ENCODE assay signal across 8 mouse cellular contexts in the genomic region with DNA sequence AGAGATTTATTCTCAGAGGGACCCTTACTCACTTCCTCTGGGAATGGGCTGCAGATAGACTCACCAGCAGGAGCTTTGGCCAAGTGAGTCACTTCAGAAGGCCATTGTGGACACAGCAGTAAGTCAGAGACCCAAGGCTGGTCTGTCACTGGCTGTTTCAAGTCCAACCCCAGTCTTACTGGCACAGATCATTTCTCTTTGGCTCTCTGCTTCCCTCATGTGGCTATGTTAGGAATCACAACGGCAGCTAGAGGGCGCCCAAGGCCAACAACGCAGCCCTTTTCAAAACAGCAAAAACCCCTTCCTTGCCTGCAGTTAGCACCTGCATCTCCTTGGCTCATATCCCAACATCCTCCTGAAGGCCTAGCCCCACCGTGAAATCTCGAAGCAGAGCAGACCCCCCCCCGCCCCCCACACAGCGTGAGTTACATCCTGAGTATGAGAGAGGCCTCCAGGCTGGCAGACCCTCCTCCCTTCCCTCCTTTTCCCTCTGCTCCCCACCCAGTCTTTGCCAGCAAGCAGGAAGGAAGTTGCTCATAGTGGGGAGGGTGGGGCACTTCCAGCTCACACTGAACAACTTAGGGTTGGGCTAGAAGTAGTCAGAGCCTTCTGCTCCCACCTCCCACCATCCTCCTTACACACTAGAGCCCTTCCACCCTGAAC. TPM values are rescaled to one million over a fixed set of nuclear protein-coding genes. Genes with fewer than 3 reads are reported as not detected.
DNase-seq lines count a peak whose midpoint lies in the region; ATAC-seq and TF ChIP-seq lines count a peak whose summit lies in the region.

No protein-coding gene starts in this region.

- H3K9me3 ChIP-seq in hindbrain, postnatal 0 days (ENCODE audit: low read length): no peaks in the 10 kb centered on the region

- H3K4me1 ChIP-seq in hindbrain, postnatal 0 days (ENCODE audit: insufficient read depth, low read length): no peaks in the 10 kb centered on the region

- H3K4me3 ChIP-seq in hindbrain, postnatal 0 days (ENCODE audit: low read length): no peak overlapping the region

- no peaks in the 10 kb centered on the region for H3K27me3 ChIP-seq in hindbrain, postnatal 0 days (ENCODE audit: insufficient read depth, low read length)

- ATAC-seq in hindbrain, postnatal 0 days: peak; percentile 73
- ATAC-seq in megakaryocyte, adult 5-6 weeks (ENCODE audit: poor library complexity, severe bottlenecking): peak; percentile 88

- no peaks in the 10 kb centered on the region for H3K36me3 ChIP-seq in hindbrain, postnatal 0 days (ENCODE audit: insufficient read depth, low read length)

- H3K4me2 ChIP-seq in hindbrain, postnatal 0 days (ENCODE audit: low read depth, low read length): no peak overlapping the region

- WGBS in hindbrain, postnatal 0 days: 0% methylated on average over 7 of the region's 7 CpGs

- no peak overlapping the region for H3K27ac ChIP-seq in hindbrain, postnatal 0 days

- TF ChIP-seq CTCF in hindbrain, postnatal 0 days (IDR thresholded peaks at IDR 0.05; ENCODE audit: low read depth): peak; percentile 99

- peak; percentile 73 for DNase-seq in T-cell, adult 2 months (ENCODE audit: low spot score)
- DNase-seq in cerebellum, postnatal 25 days: peak; percentile 89 to 91
- DNase-seq in gastrocnemius, adult 8-10 months (ENCODE audit: low spot score in 2 of 2): peak; percentile 43 to 46
- DNase-seq in hindbrain, postnatal 0 days (ENCODE audit: low spot score): peak; percentile 89
- peak; percentile 85 to 90 for DNase-seq in left cerebral cortex, adult 18-20 months (ENCODE audit: low spot score in 2 of 2)
- DNase-seq in right cerebral cortex, postnatal 14 days: peak; percentile 81
- peak; percentile 66 to 82 for DNase-seq in urinary bladder, postnatal 4 days (ENCODE audit: low spot score in 2 of 2)

- no peak overlapping the region for H3K9ac ChIP-seq in hindbrain, postnatal 0 days (replicated peaks; ENCODE audit: low read length)

RNA-seq across cellular contexts. Expression of a gene that starts 3.7 kb away (rescaled TPM):
- total RNA-seq in gastrocnemius, adult 8-10 months (2022): 1 to 10 TPM; 3.2 to 5.8 (median 4.0) TPM
- 8.7 and 13.3 TPM in 2 replicates for total RNA-seq in hindbrain, postnatal 0 days (2014; rRNA removed)
- 7.2 and 7.4 TPM in 2 replicates for polyA plus RNA-seq in hindbrain, postnatal 0 days (2015; fragmentation: Nextera tagmentation; extraction: Ambion mirVana)
- 10 to 100 TPM in 1 of 2 experiments, 1 to 10 TPM in 1; 8.0 to 10.7 TPM for total RNA-seq in left cerebral cortex, adult 18-20 months (2021)
- total RNA-seq in megakaryocyte, adult 5-6 weeks (2015): 0.05 and 0.25 TPM in 2 replicates
- total RNA-seq in megakaryocyte, adult 5-6 weeks (2017): 0.16 and 0.29 TPM in 2 replicates

RNA-seq across cellular contexts. Expression of a gene that starts 9.5 kb away (rescaled TPM):
- total RNA-seq in gastrocnemius, adult 8-10 months (2022): 1 to 10 TPM in 2 of 4 experiments, under 1 TPM in 2; 0.54 to 1.8 (median 1.2) TPM
- total RNA-seq in hindbrain, postnatal 0 days (2014; rRNA removed): 55.9 and 70.5 TPM in 2 replicates
- polyA plus RNA-seq in hindbrain, postnatal 0 days (2015; fragmentation: Nextera tagmentation; extraction: Ambion mirVana): 10.8 and 11.5 TPM in 2 replicates
- total RNA-seq in left cerebral cortex, adult 18-20 months (2021): 10 to 100 TPM; 29.6 to 36.2 TPM
- total RNA-seq in megakaryocyte, adult 5-6 weeks (2015): not detected in 2 replicates
- not detected in 2 replicates for total RNA-seq in megakaryocyte, adult 5-6 weeks (2017)

RNA-seq across cellular contexts. Expression of a gene that starts 31.0 kb away (rescaled TPM):
- total RNA-seq in gastrocnemius, adult 8-10 months (2022): under 1 TPM in 1 of 4 experiments, not detected in 3; 0.22 TPM
- 8.8 and 9.8 TPM in 2 replicates for total RNA-seq in hindbrain, postnatal 0 days (2014; rRNA removed)
- polyA plus RNA-seq in hindbrain, postnatal 0 days (2015; fragmentation: Nextera tagmentation; extraction: Ambion mirVana): 5.1 and 6.1 TPM in 2 replicates
- total RNA-seq in left cerebral cortex, adult 18-20 months (2021): 1 to 10 TPM; 4.2 to 6.4 TPM
- total RNA-seq in megakaryocyte, adult 5-6 weeks (2015): 0.33 and 0.50 TPM in 2 replicates
- 2.2 and 2.7 TPM in 2 replicates for total RNA-seq in megakaryocyte, adult 5-6 weeks (2017)

RNA-seq across cellular contexts. Expression of a gene that starts 32.5 kb away (rescaled TPM):
- total RNA-seq in gastrocnemius, adult 8-10 months (2022): 10 to 100 TPM; 34.7 to 40.0 (median 38.8) TPM
- total RNA-seq in hindbrain, postnatal 0 days (2014; rRNA removed): 63.2 and 90.6 TPM in 2 replicates
- polyA plus RNA-seq in hindbrain, postnatal 0 days (2015; fragmentation: Nextera tagmentation; extraction: Ambion mirVana): 41.9 and 43.5 TPM in 2 replicates
- total RNA-seq in left cerebral cortex, adult 18-20 months (2021): 10 to 100 TPM; 43.3 to 56.1 TPM
- total RNA-seq in megakaryocyte, adult 5-6 weeks (2015): 9.3 and 13.9 TPM in 2 replicates
- 3.3 and 5.6 TPM in 2 replicates for total RNA-seq in megakaryocyte, adult 5-6 weeks (2017)

RNA-seq across cellular contexts. Expression of a gene that starts 52.3 kb away (rescaled TPM):
- under 1 TPM in 1 of 4 experiments, not detected in 3; 0.34 TPM for total RNA-seq in gastrocnemius, adult 8-10 months (2022)
- total RNA-seq in hindbrain, postnatal 0 days (2014; rRNA removed): 0.37 and 1.9 TPM in 2 replicates
- 0.58 and 1.3 TPM in 2 replicates for polyA plus RNA-seq in hindbrain, postnatal 0 days (2015; fragmentation: Nextera tagmentation; extraction: Ambion mirVana)
- under 1 TPM in 1 of 2 experiments, not detected in 1; 0.54 TPM for total RNA-seq in left cerebral cortex, adult 18-20 months (2021)
- total RNA-seq in megakaryocyte, adult 5-6 weeks (2015): not detected in 2 replicates
- total RNA-seq in megakaryocyte, adult 5-6 weeks (2017): not detected in 2 replicates

Comparison
In these comparisons a context has a peak if more than half of its experiments do, and no peak if none do; other contexts are left out.
1. RNA of a gene that starts 9.5 kb away (total RNA-seq): 55.9 to 70.5 TPM in hindbrain, postnatal 0 days and 29.6 to 36.2 TPM in left cerebral cortex, adult 18-20 months; 0.54 to 1.8 TPM in gastrocnemius, adult 8-10 months and not detected in megakaryocyte, adult 5-6 weeks; every median in the first group is over 10 times any median in the second.
2. Peak in every context shown above with its lines, with median percentiles within 50 percentile points of each other: DNase-seq.